Mouse (Mus musculus) midbrain, embryonic 12.5 days (tissue): ENCODE results near the gene Pla2g1b. TPM values are rescaled to one million over a fixed set of nuclear protein-coding genes. Genes with fewer than 3 reads are reported as not detected.
A peak's percentile ranks its signal among the peaks of the same experiment; 100 is the strongest.
"Not testable (repeated sequence)": the region's sequence is repeated elsewhere in the genome, so short reads cannot be mapped to it uniquely, and the experiment has no call there.

Source experiments
- ATAC-seq: fragments of 200-750 bp; cut with Nextera tagmentation; 2 replicates; pipeline ENCODE4 v1.8.0; 2017; ENCODE audit warnings: low read depth, moderate TSS enrichment, moderate library complexity; ENCODE audit not compliant: low FRiP score
- H3K27ac ChIP-seq: fragments of 300-500 bp; sonication (generic); replicated peaks from 2 replicates; pipeline ENCODE4 v1.5.1; 2016; ENCODE audit warnings: mild to moderate bottlenecking
- H3K27me3 ChIP-seq: fragments of 300-500 bp; sonication (generic); 2 replicates; pipeline ENCODE4 v1.6.1; 2016; ENCODE audit warnings: mild to moderate bottlenecking
- H3K36me3 ChIP-seq: fragments of 300-500 bp; sonication (generic); 2 replicates; pipeline ENCODE4 v1.6.1; 2016
- H3K4me1 ChIP-seq: fragments of 300-500 bp; sonication (generic); 2 replicates; pipeline ENCODE4 v1.6.1; 2016
- H3K4me2 ChIP-seq: fragments of 300-500 bp; sonication (generic); replicated peaks from 2 replicates; pipeline ENCODE4 v1.6.1; 2016; ENCODE audit warnings: mild to moderate bottlenecking, moderate library complexity
- H3K4me3 ChIP-seq: fragments of 300-500 bp; sonication (generic); 2 replicates; pipeline ENCODE4 v1.5.1; 2016; ENCODE audit warnings: mild to moderate bottlenecking
- H3K9ac ChIP-seq: fragments of 300-500 bp; sonication (generic); replicated peaks from 2 replicates; pipeline ENCODE4 v1.6.1; 2016; ENCODE audit warnings: mild to moderate bottlenecking, moderate library complexity
- H3K9me3 ChIP-seq: fragments of 300-500 bp; sonication (generic); 2 replicates; pipeline ENCODE4 v1.6.1; 2016; ENCODE audit warnings: mild to moderate bottlenecking
- WGBS: fragments of 180-500 bp; shearing (Covaris S2); methylation state at CpG from one replicate; pipeline ENCODE4 v1.1.7; 2016; 5-methylcytosine and 5-hydroxymethylcytosine counted together
- polyA plus RNA-seq: library from polyadenylated mRNA; unstranded; fragments of >200 nt; fragmentation: Nextera tagmentation; extraction: Ambion mirVana; gene quantifications from 2 replicates; pipeline ENCODE4 v1.2.1, GENCODE M21; 2016

The Pla2g1b gene
- polyA plus RNA-seq, 1 experiment from 2014 or later, result not detected

- Histone ChIP-seq H3K9ac (no peak overlapping the region), H3K27me3 (peaks cover 10% of the 10 kb centered on the region), H3K36me3 (no peaks in the 10 kb centered on the region), H3K9me3 (no peaks in the 10 kb centered on the region), H3K4me2 (no peak overlapping the region), H3K4me1 (peaks cover 31% of the 10 kb centered on the region), H3K4me3 (no peak overlapping the region), H3K27ac (no peak overlapping the region)
- no peak for ATAC-seq
- 78% methylated on average over 9 of the region's 9 CpGs for WGBS
Observed at GRCm38 (mm10) chr5:115487942-115488580, 22.0 kb downstream of the Pla2g1b start.

GRCm38 (mm10) chr5:115488841-115489698 lies 23.0 kb downstream of the Pla2g1b start:
- peak; percentile 62 for ATAC-seq
- WGBS, result under 1% methylated on average over 39 of the region's 39 CpGs
- peak overlapping the region; percentile 36 for H3K4me3 ChIP-seq

GRCm38 (mm10) chr5:115489699-115490637 lies 23.9 kb downstream of the Pla2g1b start:
- peak overlapping the region; percentile 100 for H3K27ac ChIP-seq
- peak overlapping the region; percentile 31 for H3K4me3 ChIP-seq
- ATAC-seq, result peak; percentile 84
- H3K4me1 ChIP-seq, result peaks cover 22% of the 10 kb centered on the region
- H3K36me3 ChIP-seq, result no peaks in the 10 kb centered on the region
- no peaks in the 10 kb centered on the region for H3K9me3 ChIP-seq
- peak overlapping the region; percentile 69 for H3K9ac ChIP-seq
- H3K27me3 ChIP-seq, result peaks cover 9% of the 10 kb centered on the region
- under 1% methylated on average over 50 of the region's 50 CpGs for WGBS
- peak overlapping the region; percentile 56 for H3K4me2 ChIP-seq

More at GRCm38 (mm10) chr5:115488841-115489698, 23.0 kb downstream of the Pla2g1b start:
- Histone ChIP-seq H3K27ac (peak overlapping the region; percentile 100), H3K9ac (peak overlapping the region; percentile 69), H3K36me3 (no peaks in the 10 kb centered on the region), H3K27me3 (peaks cover 9% of the 10 kb centered on the region), H3K4me2 (peak overlapping the region; percentile 56), H3K9me3 (no peaks in the 10 kb centered on the region), H3K4me1 (peaks cover 26% of the 10 kb centered on the region)

- Histone ChIP-seq H3K4me3 (no peak overlapping the region), H3K9me3 (no peaks in the 10 kb centered on the region), H3K27ac (peak overlapping the region; percentile 64; the same call in 1 of the 2 replicates), H3K36me3 (no peaks in the 10 kb centered on the region), H3K9ac (no peak overlapping the region), H3K4me1 (peaks cover 22% of the 10 kb centered on the region), H3K4me2 (peak overlapping the region; percentile 29; the same call in 1 of the 2 replicates), H3K27me3 (peaks cover 9% of the 10 kb centered on the region)
- ATAC-seq, result no peak
- 11% methylated on average over 8 of the region's 8 CpGs for WGBS
Observed at GRCm38 (mm10) chr5:115490638-115491000, 24.6 kb downstream of the Pla2g1b start.

GRCm38 (mm10) chr5:115491076-115491475 lies 25.0 kb downstream of the Pla2g1b start:
- WGBS, result 37% methylated on average over 5 of the region's 5 CpGs
- Histone ChIP-seq H3K4me2 (peak overlapping the region; percentile 29; the same call in 1 of the 2 replicates), H3K4me3 (no peak overlapping the region), H3K27ac (no peak overlapping the region), H3K9me3 (no peaks in the 10 kb centered on the region), H3K9ac (no peak overlapping the region), H3K4me1 (peaks cover 22% of the 10 kb centered on the region), H3K36me3 (no peaks in the 10 kb centered on the region), H3K27me3 (peaks cover 9% of the 10 kb centered on the region)
- ATAC-seq, result no peak

GRCm38 (mm10) chr5:115491771-115492322 lies 25.8 kb downstream of the Pla2g1b start:
- Histone ChIP-seq H3K4me1 (peaks cover 22% of the 10 kb centered on the region), H3K9ac (peak overlapping the region; percentile 47; the same call in 1 of the 2 replicates), H3K27ac (no peak overlapping the region; the same call in 1 of the 2 replicates), H3K4me3 (0 out of 2 replicates have a peak overlapping the region, but pooled peaks have one; percentile 9), H3K4me2 (peak overlapping the region; percentile 49), H3K9me3 (no peaks in the 10 kb centered on the region), H3K36me3 (no peaks in the 10 kb centered on the region), H3K27me3 (peaks cover 7% of the 10 kb centered on the region)
- no peak for ATAC-seq
- WGBS, result 4% methylated on average over 28 of the region's 28 CpGs

- H3K4me2 ChIP-seq, result no peak overlapping the region
- peaks cover 3% of the 10 kb centered on the region for H3K27me3 ChIP-seq
- H3K27ac ChIP-seq, result no peak overlapping the region
- peaks cover 22% of the 10 kb centered on the region for H3K4me1 ChIP-seq
- H3K9me3 ChIP-seq, result no peaks in the 10 kb centered on the region
- no peaks in the 10 kb centered on the region for H3K36me3 ChIP-seq
- H3K4me3 ChIP-seq, result no peak overlapping the region
- WGBS, result 81% methylated on average over 6 of the region's 6 CpGs
- H3K9ac ChIP-seq, result no peak overlapping the region
- no peak for ATAC-seq
Observed at GRCm38 (mm10) chr5:115492711-115493335, 26.8 kb downstream of the Pla2g1b start.

- H3K27ac ChIP-seq, result no peak overlapping the region
- WGBS, result 72% methylated on average over 5 of the region's 5 CpGs
- no peak overlapping the region for H3K4me3 ChIP-seq
- H3K36me3 ChIP-seq, result no peaks in the 10 kb centered on the region
- no peak for ATAC-seq
- H3K4me1 ChIP-seq, result peaks cover 21% of the 10 kb centered on the region
- H3K27me3 ChIP-seq, result peaks cover 3% of the 10 kb centered on the region
- no peak overlapping the region for H3K9ac ChIP-seq
- H3K9me3 ChIP-seq, result no peaks in the 10 kb centered on the region
- H3K4me2 ChIP-seq, result no peak overlapping the region
Observed at GRCm38 (mm10) chr5:115493441-115493840, 27.4 kb downstream of the Pla2g1b start.

- H3K9ac ChIP-seq, ATAC-seq: not testable (repeated sequence)
Observed at GRCm38 (mm10) chr5:115495618-115496017, 29.6 kb downstream of the Pla2g1b start.

GRCm38 (mm10) chr5:115497033-115497432 lies 31.0 kb downstream of the Pla2g1b start:
- peaks cover 3% of the 10 kb centered on the region for H3K4me1 ChIP-seq
- WGBS, result 79% methylated on average over 7 of the region's 7 CpGs
- no peaks in the 10 kb centered on the region; the same call in 1 of the 2 replicates for H3K27me3 ChIP-seq
- ATAC-seq, result no peak
- no peak overlapping the region for H3K9ac ChIP-seq
- no peak overlapping the region for H3K27ac ChIP-seq
- no peaks in the 10 kb centered on the region for H3K36me3 ChIP-seq
- H3K4me3 ChIP-seq, result no peak overlapping the region
- no peak overlapping the region for H3K4me2 ChIP-seq
- H3K9me3 ChIP-seq, result no peaks in the 10 kb centered on the region

More at GRCm38 (mm10) chr5:115495618-115496017, 29.6 kb downstream of the Pla2g1b start:
- peaks cover 15% of the 10 kb centered on the region for H3K4me1 ChIP-seq
- H3K36me3 ChIP-seq, H3K4me2 ChIP-seq, H3K9me3 ChIP-seq, H3K27me3 ChIP-seq, H3K27ac ChIP-seq, H3K4me3 ChIP-seq: not testable (repeated sequence)
- WGBS, result 72% methylated on average over 3 of the region's 3 CpGs
